ENCODE assay signal across 9 mouse cellular contexts in the genomic region with DNA sequence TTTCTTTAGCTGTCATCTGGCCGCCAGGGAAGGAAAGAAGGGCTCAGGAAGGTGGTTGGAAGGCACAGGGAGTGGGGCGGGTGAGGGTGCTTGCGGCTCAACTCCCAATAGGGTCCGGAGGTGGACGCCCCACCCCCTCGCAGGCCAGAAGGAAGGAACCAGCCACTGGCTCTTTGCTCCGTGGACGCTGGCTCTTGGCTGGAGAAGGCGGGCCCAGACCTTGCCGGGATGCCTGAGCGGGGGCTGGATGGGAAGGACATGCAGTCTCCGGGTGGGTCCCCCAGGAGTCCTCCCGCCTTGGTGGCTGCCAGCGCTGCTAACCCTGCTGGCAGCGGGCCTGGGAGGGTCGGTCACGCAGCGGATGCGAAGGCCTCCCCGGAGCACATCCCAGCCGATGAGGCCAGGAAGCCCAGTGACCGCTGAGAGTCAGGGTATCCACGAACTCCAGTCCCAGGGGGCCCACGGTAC. TPM values are rescaled to one million over a fixed set of nuclear protein-coding genes. Genes with fewer than 3 reads are reported as not detected.
A peak's percentile ranks its signal among the peaks of the same experiment; 100 is the strongest.
DNase-seq lines count a peak whose midpoint lies in the region; ATAC-seq and TF ChIP-seq lines count a peak whose summit lies in the region.
"Had no signal": no experiment of that assay in that cellular context is flagged by ENCODE, and none has a peak within 500 bp of the region (broad histone marks: within the 10 kb centered on the region; RNA-seq: fewer than 3 reads in every experiment).

No protein-coding gene starts in this region.

- WGBS in hindbrain, postnatal 0 days: 9% methylated on average over 23 of the region's 24 CpGs
- WGBS in liver, embryonic 12.5 days (ENCODE audit: insufficient replicate concordance): 6% methylated on average over 24 of the region's 24 CpGs
- 6% methylated on average over 24 of the region's 24 CpGs for WGBS in neural tube, embryonic 11.5 days

- no peaks in the 10 kb centered on the region for H3K27me3 ChIP-seq in hindbrain, postnatal 0 days (ENCODE audit: insufficient read depth, low read length)
- peaks cover 66% of the 10 kb centered on the region for H3K27me3 ChIP-seq in liver, embryonic 12.5 days (replicated peaks)
- no peaks in the 10 kb centered on the region for H3K27me3 ChIP-seq in neural tube, embryonic 11.5 days (ENCODE audit: control insufficient read depth, insufficient read depth, low read length)

- peak overlapping the region; percentile 46 for H3K4me2 ChIP-seq in hindbrain, postnatal 0 days (ENCODE audit: low read depth, low read length)
- peak overlapping the region; percentile 47 for H3K4me2 ChIP-seq in liver, embryonic 12.5 days
- H3K4me2 ChIP-seq in neural tube, embryonic 11.5 days (ENCODE audit: low read depth): peak overlapping the region; percentile 49

- peak; percentile 41 to 66 for DNase-seq in adrenal gland, adult 18-20 months (ENCODE audit: low spot score in 2 of 2)
- peak; percentile 28 to 47 for DNase-seq in cerebellum, postnatal 36 days
- peak; percentile 76 to 87 for DNase-seq in gastrocnemius, postnatal 4 days (ENCODE audit: low spot score in 2 of 2)
- peak; percentile 52 for DNase-seq in hindbrain, postnatal 0 days (ENCODE audit: low spot score)
- peak; percentile 46 for DNase-seq in neural tube, embryonic 11.5 days (ENCODE audit: low spot score)
- no peak for DNase-seq in c-Kit-positive CD71-positive TER-119-positive erythroid progenitor cells, embryonic 14.5 days (ENCODE audit: low spot score)
- DNase-seq in thymus, postnatal 25 days: no peak

- peak; percentile 51; the same call in 1 of the 2 replicates for ATAC-seq in hindbrain, postnatal 0 days
- peak; percentile 21; the same call in 1 of the 2 replicates for ATAC-seq in liver, embryonic 12.5 days
- ATAC-seq in neural tube, embryonic 11.5 days (ENCODE audit: insufficient read depth, low FRiP score, low TSS enrichment): no peak

- peaks cover 6% of the 10 kb centered on the region for H3K4me1 ChIP-seq in hindbrain, postnatal 0 days (ENCODE audit: insufficient read depth, low read length)
- peaks cover 25% of the 10 kb centered on the region for H3K4me1 ChIP-seq in liver, embryonic 12.5 days
- H3K4me1 ChIP-seq in neural tube, embryonic 11.5 days (ENCODE audit: control insufficient read depth, insufficient read depth, low read length): peaks cover 19% of the 10 kb centered on the region; the same call in 1 of the 2 replicates

- H3K9me3 ChIP-seq in hindbrain, postnatal 0 days (ENCODE audit: low read length): no peaks in the 10 kb centered on the region
- no peaks in the 10 kb centered on the region for H3K9me3 ChIP-seq in liver, embryonic 12.5 days (replicated peaks)
- H3K9me3 ChIP-seq in neural tube, embryonic 11.5 days (ENCODE audit: control insufficient read depth, low read length): no peaks in the 10 kb centered on the region

- H3K27ac ChIP-seq in hindbrain, postnatal 0 days: no peak overlapping the region
- H3K27ac ChIP-seq in liver, embryonic 12.5 days: 0 out of 2 replicates have a peak overlapping the region, but pooled peaks have one; percentile 45
- H3K27ac ChIP-seq in neural tube, embryonic 11.5 days (ENCODE audit: low read depth, low read length): no peak overlapping the region
- H3K27ac ChIP-seq: liver, embryonic 14.5 days had no signal

- no peaks in the 10 kb centered on the region for H3K36me3 ChIP-seq in hindbrain, postnatal 0 days (ENCODE audit: insufficient read depth, low read length)
- no peaks in the 10 kb centered on the region for H3K36me3 ChIP-seq in liver, embryonic 12.5 days
- H3K36me3 ChIP-seq in neural tube, embryonic 11.5 days (ENCODE audit: control insufficient read depth, insufficient read depth, low read length): no peaks in the 10 kb centered on the region

- no peak for TF ChIP-seq CTCF in hindbrain, postnatal 0 days (IDR thresholded peaks at IDR 0.05; ENCODE audit: low read depth)

- peak overlapping the region; percentile 10; the same call in 1 of the 2 replicates for H3K9ac ChIP-seq in hindbrain, postnatal 0 days (replicated peaks; ENCODE audit: low read length)
- H3K9ac ChIP-seq in liver, embryonic 12.5 days: no peak overlapping the region
- peak overlapping the region; percentile 43; the same call in 1 of the 2 replicates for H3K9ac ChIP-seq in neural tube, embryonic 11.5 days (ENCODE audit: low read length)
- H3K9ac ChIP-seq: liver, embryonic 14.5 days had no signal

- H3K4me3 ChIP-seq in hindbrain, postnatal 0 days (ENCODE audit: low read length): no peak overlapping the region
- H3K4me3 ChIP-seq in liver, embryonic 12.5 days: no peak overlapping the region; the same call in 1 of the 2 replicates
- H3K4me3 ChIP-seq in neural tube, embryonic 11.5 days (ENCODE audit: low read depth, low read length): no peak overlapping the region

RNA-seq across cellular contexts. Expression of a gene that starts 12.5 kb away (rescaled TPM):
- total RNA-seq in adrenal gland, adult 18-20 months (2021): 1 to 10 TPM; 1.8 to 4.2 TPM
- total RNA-seq in gastrocnemius, postnatal 4 days (2021): 10 to 100 TPM; 17.7 to 20.4 TPM
- total RNA-seq in hindbrain, postnatal 0 days (2014; rRNA removed): 1.8 and 2.0 TPM in 2 replicates
- 0.69 and 0.73 TPM in 2 replicates for polyA plus RNA-seq in hindbrain, postnatal 0 days (2015; fragmentation: Nextera tagmentation; extraction: Ambion mirVana)
- 0.72 and 1.3 TPM in 2 replicates for polyA plus RNA-seq in liver, embryonic 12.5 days (2016; fragmentation: Nextera tagmentation; extraction: Ambion mirVana)
- polyA plus RNA-seq in neural tube, embryonic 11.5 days (2014; fragmentation: Nextera tagmentation; extraction: Ambion mirVana): 19.9 and 23.9 TPM in 2 replicates

Comparison
In these comparisons a context has a peak if more than half of its experiments do, and no peak if none do; other contexts are left out.
1. DNase-seq: peak in adrenal gland, adult 18-20 months (2 of 2), cerebellum, postnatal 36 days (2 of 2), gastrocnemius, postnatal 4 days (2 of 2), hindbrain, postnatal 0 days (single experiment) and neural tube, embryonic 11.5 days (single experiment); none in c-Kit-positive CD71-positive TER-119-positive erythroid progenitor cells, embryonic 14.5 days (single experiment) and thymus, postnatal 25 days (single experiment).
2. Peak in every context shown above with its lines, with median percentiles within 50 percentile points of each other: H3K4me2 ChIP-seq.